Mouse (Mus musculus): ENCODE data around the gene Zranb3. TPM values are rescaled to one million over a fixed set of nuclear protein-coding genes. Genes with fewer than 3 reads are reported as not detected.

Gene Zranb3
- polyA plus RNA-seq, 1 experiment from 2014 or later = 11.7 TPM

Other genes with a start within 250 kb of the Zranb3 start
- 0.04 TPM in 1 of 2 replicates, not detected in the other for gene Map3k19, start 248.0 kb downstream of the Zranb3 start, polyA plus RNA-seq (2016; fragmentation: Nextera tagmentation; extraction: Ambion mirVana)
- 19.2 and 27.1 TPM in 2 replicates for gene Rab3gap1, start 234.3 kb downstream of the Zranb3 start, polyA plus RNA-seq (2016; fragmentation: Nextera tagmentation; extraction: Ambion mirVana)
- gene R3hdm1, start 254 bp upstream of the Zranb3 start, polyA plus RNA-seq (2016; fragmentation: Nextera tagmentation; extraction: Ambion mirVana) = 53.1 and 62.3 TPM in 2 replicates
- gene Ubxn4, start 140.9 kb upstream of the Zranb3 start, polyA plus RNA-seq (2016; fragmentation: Nextera tagmentation; extraction: Ambion mirVana) = 57.1 and 63.3 TPM in 2 replicates
- 0.09 and 0.11 TPM in 2 replicates for gene Lct, start 225.3 kb upstream of the Zranb3 start, polyA plus RNA-seq (2016; fragmentation: Nextera tagmentation; extraction: Ambion mirVana)

All from heart, embryonic 10.5 days (tissue).